Mouse (Mus musculus) cortical plate, adult 2 months (tissue): ENCODE data around the gene Rhbdd2.

Source experiments
- CTCF ChIP-seq: fragments of 200-500 bp; IDR thresholded peaks from 2 replicates; pipeline ENCODE4 v1.5.1; 2011; ENCODE audit warnings: mild to moderate bottlenecking, control low read depth, low read length; ENCODE audit not compliant: insufficient read depth; ENCODE audit errors: extremely low read depth
- POLR2A ChIP-seq: fragments of 200-500 bp; IDR thresholded peaks from 2 replicates; pipeline ENCODE4 v1.6.1; 2011; ENCODE audit warnings: mild to moderate bottlenecking, low read length, control low read depth; ENCODE audit not compliant: insufficient read depth; ENCODE audit errors: extremely low read depth

- TF ChIP-seq POLR2A (no peak), CTCF (no peak)
Observed at GRCm38 (mm10) chr5:135628916-135629315, 3.5 kb upstream of the Rhbdd2 start.
